Mouse (Mus musculus) activated CD4-positive, CD25-positive, alpha-beta regulatory T cell, adult 9 weeks (primary cell): ENCODE results near the gene Gm3854. TPM values are rescaled to one million over a fixed set of nuclear protein-coding genes. Genes with fewer than 3 reads are reported as not detected.

Experiments used
- polyA plus RNA-seq: library from polyadenylated mRNA; unstranded; fragments of 100-300 nt; shearing (Covaris generic); gene quantifications from one replicate; pipeline ENCODE4 v1.2.1, GENCODE M21; 2017

The Gm3854 gene
- 1.0 TPM for polyA plus RNA-seq

GRCm38 (mm10) chr7:6343501-6344071 is at the start of gene Gm3854:
TSS of gene Gm3854 (plus strand) at chr7:6343759.

GRCm38 (mm10) chr7:6331233-6331956 is 12.2 kb upstream of the Gm3854 start, which contains the start of gene Zfp583:
TSS of gene Zfp583 (minus strand) at chr7:6331285.

GRCm38 (mm10) chr7:6363047-6363488 is 19.5 kb downstream of the Gm3854 start, which contains the start of gene Zfp78:
TSS of gene Zfp78 (plus strand) at chr7:6363280.

GRCm38 (mm10) chr7:6383044-6383455 is 39.5 kb downstream of the Gm3854 start, which contains the start of gene Zfp28:
TSS of gene Zfp28 (plus strand) at chr7:6383295.

GRCm38 (mm10) chr7:6397996-6398975 is 54.7 kb downstream of the Gm3854 start, which contains the start of gene Smim17:
TSS of gene Smim17 (plus strand) at chr7:6398715.

Other genes starting within 250 kb of the Gm3854 start
- gene Zfp787, start 187.8 kb upstream of the Gm3854 start, polyA plus RNA-seq = 22.6 TPM
- gene Zfp444, start 171.5 kb upstream of the Gm3854 start, polyA plus RNA-seq = 9.0 TPM
- not detected for gene Galp, start 146.7 kb upstream of the Gm3854 start, polyA plus RNA-seq
- gene Zscan5b, start 121.5 kb upstream of the Gm3854 start, polyA plus RNA-seq = not detected
- gene Epp13, start 91.0 kb upstream of the Gm3854 start, polyA plus RNA-seq = not detected
- gene Zfp667, start 57.2 kb upstream of the Gm3854 start, polyA plus RNA-seq = 7.2 TPM
- gene Zfp583, start 12.5 kb upstream of the Gm3854 start, polyA plus RNA-seq = 1.9 TPM
- 5.1 TPM for gene Zfp78, start 19.5 kb downstream of the Gm3854 start, polyA plus RNA-seq
- gene Zfp28, start 39.5 kb downstream of the Gm3854 start, polyA plus RNA-seq = 17.6 TPM
- not detected for gene Smim17, start 55.0 kb downstream of the Gm3854 start, polyA plus RNA-seq
- gene Gm20715, start 66.5 kb downstream of the Gm3854 start, polyA plus RNA-seq = not detected
- not detected for gene Olfr1344, start 94.9 kb downstream of the Gm3854 start, polyA plus RNA-seq
- 0.04 TPM for gene Olfr1336, start 112.4 kb downstream of the Gm3854 start, polyA plus RNA-seq
- not detected for gene Olfr1346, start 123.3 kb downstream of the Gm3854 start, polyA plus RNA-seq
- not detected for gene Olfr5, start 143.2 kb downstream of the Gm3854 start, polyA plus RNA-seq
- gene Olfr1347, start 156.0 kb downstream of the Gm3854 start, polyA plus RNA-seq = not detected
- gene Olfr1348, start 165.0 kb downstream of the Gm3854 start, polyA plus RNA-seq = not detected
- not detected for gene Olfr1349, start 179.2 kb downstream of the Gm3854 start, polyA plus RNA-seq
- gene Olfr1350, start 221.1 kb downstream of the Gm3854 start, polyA plus RNA-seq = not detected